Mouse (Mus musculus): ENCODE results near the gene Fubp3. TPM values are rescaled to one million over a fixed set of nuclear protein-coding genes. Genes with fewer than 3 reads are reported as not detected.

The Fubp3 gene
- polyA plus RNA-seq, 1 experiment from 2014 or later: 89.5 TPM

DNA sequence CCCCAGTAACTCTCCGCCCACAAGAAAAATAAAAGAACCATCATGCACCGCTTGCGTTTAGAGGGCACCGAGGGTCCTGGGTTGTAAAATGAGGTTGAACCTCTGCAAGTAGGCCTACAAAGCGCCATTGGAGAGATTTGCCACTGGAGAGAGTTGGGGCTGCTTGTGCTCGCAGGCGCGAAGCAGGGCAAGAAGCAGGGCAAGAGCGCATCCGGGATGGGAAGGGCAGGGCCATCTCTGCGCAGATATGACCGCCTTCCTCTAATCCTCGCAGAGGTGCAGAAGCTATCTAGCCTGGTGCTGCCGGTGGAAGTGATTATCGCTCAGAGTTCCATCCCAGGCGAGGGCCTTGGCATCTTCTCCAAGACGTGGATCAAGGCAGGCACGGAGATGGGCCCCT lies 69.5 kb downstream of the Fubp3 start:
- DNase-seq: no peak
- no peak for ATAC-seq (ENCODE audit: insufficient read depth)
- peaks cover 100% of the 10 kb centered on the region for H3K27me3 ChIP-seq (ENCODE audit: insufficient read depth, low read length)
- no peak for TF ChIP-seq CTCF (IDR thresholded peaks at IDR 0.05; ENCODE audit: low read depth)
- 3% methylated on average over 18 of the region's 18 CpGs for WGBS
- H3K9ac ChIP-seq: no peak overlapping the region
- no peak overlapping the region for H3K27ac ChIP-seq (ENCODE audit: low read depth)
- H3K9me3 ChIP-seq (ENCODE audit: low read depth, low read length): no peaks in the 10 kb centered on the region
- no peaks in the 10 kb centered on the region for H3K36me3 ChIP-seq (ENCODE audit: insufficient read depth)
- H3K4me1 ChIP-seq (ENCODE audit: insufficient read depth): no peaks in the 10 kb centered on the region
- H3K4me3 ChIP-seq (ENCODE audit: low read depth, low read length): no peak overlapping the region
- H3K4me2 ChIP-seq: no peak overlapping the region

DNA sequence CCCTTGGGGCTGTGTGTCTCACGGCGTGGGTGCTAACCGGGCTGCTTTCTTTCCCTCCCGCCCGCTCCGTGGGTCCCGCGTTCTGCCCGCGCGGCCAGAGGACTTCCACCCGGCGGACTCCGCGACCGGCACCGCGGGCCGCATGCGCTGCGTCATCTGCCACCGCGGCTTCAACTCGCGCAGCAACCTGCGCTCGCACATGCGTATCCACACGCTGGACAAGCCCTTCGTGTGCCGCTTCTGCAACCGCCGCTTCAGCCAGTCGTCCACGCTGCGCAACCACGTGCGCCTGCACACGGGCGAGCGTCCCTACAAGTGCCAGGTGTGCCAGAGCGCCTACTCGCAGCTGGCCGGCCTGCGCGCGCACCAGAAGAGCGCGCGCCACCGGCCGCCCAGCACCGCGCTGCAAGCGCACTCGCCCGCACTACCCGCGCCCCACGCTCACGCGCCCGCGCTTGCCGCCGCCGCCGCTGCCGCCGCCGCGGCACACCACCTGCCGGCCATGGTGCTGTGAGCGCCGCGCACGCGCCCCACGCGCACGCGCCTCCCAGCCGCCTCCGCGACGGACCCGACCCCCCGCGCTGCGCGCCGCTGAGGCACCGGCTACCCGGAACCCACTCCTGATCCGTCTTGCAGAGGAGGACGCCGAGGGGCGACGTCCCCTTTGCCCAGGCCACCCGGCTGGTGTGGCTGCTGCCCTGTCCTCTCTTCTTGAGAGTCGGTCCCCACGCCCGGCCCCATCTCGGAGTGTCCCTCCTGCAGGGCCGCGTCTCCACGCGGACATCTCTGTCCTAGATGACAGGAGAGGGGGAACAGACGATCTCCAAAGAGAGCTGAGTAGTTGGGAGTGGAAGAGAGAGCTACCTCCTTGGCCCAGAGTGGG lies 81.8 kb downstream of the Fubp3 start:
- DNase-seq (no peak), ATAC-seq (ENCODE audit: insufficient read depth) (no peak; the same call in 1 of the 2 replicates)
- H3K27me3 ChIP-seq (ENCODE audit: insufficient read depth, low read length): peaks cover 75% of the 10 kb centered on the region
- no peaks in the 10 kb centered on the region for H3K4me1 ChIP-seq (ENCODE audit: insufficient read depth)
- no peak for TF ChIP-seq CTCF (IDR thresholded peaks at IDR 0.05; ENCODE audit: low read depth)
- H3K4me3 ChIP-seq (ENCODE audit: low read depth, low read length): peak overlapping the region; percentile 51
- no peaks in the 10 kb centered on the region for H3K36me3 ChIP-seq (ENCODE audit: insufficient read depth)
- H3K4me2 ChIP-seq: peak overlapping the region; percentile 93
- under 1% methylated on average over 104 of the region's 109 CpGs for WGBS
- H3K9ac ChIP-seq: no peak overlapping the region
- H3K9me3 ChIP-seq (ENCODE audit: low read depth, low read length): no peaks in the 10 kb centered on the region
- no peak overlapping the region for H3K27ac ChIP-seq (ENCODE audit: low read depth)

DNA sequence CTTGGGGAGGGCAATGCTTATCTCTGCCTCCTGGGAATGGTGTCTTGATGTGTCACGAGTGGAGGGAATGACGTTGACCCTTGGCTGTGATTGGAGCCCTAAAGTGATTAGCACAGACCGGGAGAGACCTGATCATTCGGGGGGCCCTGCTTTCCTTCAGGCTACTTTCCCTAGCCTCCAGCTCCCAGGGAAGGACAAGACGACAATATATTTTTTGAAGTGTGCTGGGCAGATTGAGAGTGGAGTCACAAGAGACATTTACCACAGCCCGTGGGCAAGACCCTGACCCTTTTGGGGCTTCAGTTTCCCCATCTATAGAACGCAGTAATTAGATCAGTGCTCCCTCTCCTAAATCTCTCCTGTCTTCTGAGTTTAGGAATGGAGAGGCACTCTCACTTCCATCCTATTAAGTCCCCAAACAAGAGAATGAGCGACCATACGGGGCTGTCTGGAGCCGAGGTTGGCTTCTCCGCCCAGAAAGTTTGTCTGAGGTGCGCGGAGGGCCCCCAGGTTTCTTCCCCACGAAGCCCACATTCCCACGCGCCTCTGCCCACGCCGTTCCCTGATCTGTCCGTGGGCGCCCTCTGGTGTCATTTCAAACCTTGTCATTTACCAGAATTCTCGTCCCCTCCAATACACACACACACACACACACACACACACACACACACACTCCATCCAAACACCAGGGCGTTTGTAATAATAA lies 82.6 kb downstream of the Fubp3 start:
- Histone ChIP-seq H3K9me3 (ENCODE audit: low read depth, low read length) (no peaks in the 10 kb centered on the region), H3K4me3 (ENCODE audit: low read depth, low read length) (peak overlapping the region; percentile 51), H3K27ac (ENCODE audit: low read depth) (no peak overlapping the region), H3K27me3 (ENCODE audit: insufficient read depth, low read length) (peaks cover 67% of the 10 kb centered on the region), H3K36me3 (ENCODE audit: insufficient read depth) (no peaks in the 10 kb centered on the region), H3K4me2 (peak overlapping the region; percentile 93), H3K4me1 (ENCODE audit: insufficient read depth) (no peaks in the 10 kb centered on the region), H3K9ac (no peak overlapping the region)
- peak; percentile 56 for DNase-seq
- ATAC-seq (ENCODE audit: insufficient read depth): no peak
- WGBS: 6% methylated on average over 22 of the region's 22 CpGs
- peak; percentile 58 for TF ChIP-seq CTCF (IDR thresholded peaks at IDR 0.05; ENCODE audit: low read depth)

DNA sequence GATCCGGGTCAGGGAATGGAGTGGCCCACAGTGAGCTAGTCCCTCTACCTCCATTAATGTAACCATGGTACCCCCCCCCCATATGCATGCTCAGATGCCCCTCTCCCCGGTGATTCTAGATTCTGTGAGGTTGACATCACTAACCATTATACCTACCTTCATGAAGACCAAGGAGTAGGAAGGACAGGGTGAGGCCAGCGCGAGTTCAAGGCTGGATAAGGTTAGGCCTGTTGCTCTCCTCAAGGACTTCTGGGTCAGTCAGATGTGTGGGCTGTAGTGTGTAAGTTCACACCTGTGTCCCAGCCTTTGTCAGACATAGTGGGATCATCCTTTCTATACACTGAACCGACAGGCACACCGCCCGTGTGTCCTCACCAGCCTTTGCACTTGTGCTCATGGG lies 83.9 kb downstream of the Fubp3 start:
- H3K4me1 ChIP-seq (ENCODE audit: insufficient read depth): no peaks in the 10 kb centered on the region
- WGBS: 84% methylated on average over 7 of the region's 7 CpGs

DNA sequence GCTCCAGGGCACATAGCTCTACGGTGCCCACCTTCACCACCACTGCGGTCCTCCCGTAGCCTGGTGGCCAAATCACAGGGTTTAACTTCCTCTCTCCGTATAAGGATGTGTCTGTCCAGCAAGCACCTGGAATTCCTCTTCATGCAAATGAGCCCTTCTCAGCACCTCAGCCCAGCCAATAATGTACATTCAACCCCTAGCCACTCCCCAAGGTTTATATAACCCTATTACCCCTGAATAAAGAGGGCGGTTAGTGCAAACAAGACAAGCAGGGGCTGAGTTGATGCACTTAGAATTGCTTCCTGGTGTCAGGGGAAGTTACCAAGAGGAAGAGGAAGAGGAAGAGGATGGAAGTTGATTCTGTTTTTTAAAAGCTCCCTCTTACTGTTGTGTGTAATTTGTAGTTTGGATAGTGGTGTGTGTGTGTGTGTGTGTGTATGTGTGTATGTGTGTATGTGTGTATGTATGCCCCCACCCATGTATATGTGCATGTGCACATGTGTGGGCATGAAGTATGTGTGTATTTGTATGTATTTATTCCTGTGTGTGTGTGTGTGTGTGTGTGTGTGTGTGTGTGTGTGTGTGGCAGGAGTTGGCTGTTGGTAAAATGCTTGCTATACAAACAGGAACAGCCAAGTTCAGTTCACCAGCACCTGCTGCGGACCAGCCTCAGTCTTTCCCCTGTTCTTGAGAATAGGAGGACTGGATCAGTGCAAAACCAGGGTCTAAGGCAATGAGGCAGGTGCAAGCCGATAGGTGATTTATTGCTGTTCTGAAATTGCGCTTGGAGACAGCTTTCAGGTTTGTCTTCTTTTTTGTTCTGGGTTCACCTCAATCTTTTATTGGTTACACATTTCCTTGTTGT lies 90.7 kb downstream of the Fubp3 start:
- Histone ChIP-seq H3K4me1 (ENCODE audit: insufficient read depth) (0 out of 2 replicates have a peak, but pooled peaks cover 4% of the 10 kb centered on the region), H3K9me3 (ENCODE audit: low read depth, low read length) (no peaks in the 10 kb centered on the region), H3K9ac (no peak overlapping the region), H3K36me3 (ENCODE audit: insufficient read depth) (no peaks in the 10 kb centered on the region), H3K27ac (ENCODE audit: low read depth) (no peak overlapping the region), H3K4me3 (ENCODE audit: low read depth, low read length) (no peak overlapping the region), H3K27me3 (ENCODE audit: insufficient read depth, low read length) (no peaks in the 10 kb centered on the region), H3K4me2 (no peak overlapping the region)
- ATAC-seq (ENCODE audit: insufficient read depth): no peak
- TF ChIP-seq CTCF (IDR thresholded peaks at IDR 0.05; ENCODE audit: low read depth): no peak
- no peak for DNase-seq
- 48% methylated on average over 8 of the region's 8 CpGs for WGBS

More for the DNA sequence above, 83.9 kb downstream of the Fubp3 start:
- Histone ChIP-seq H3K36me3 (ENCODE audit: insufficient read depth) (no peaks in the 10 kb centered on the region), H3K27ac (ENCODE audit: low read depth) (no peak overlapping the region), H3K4me3 (ENCODE audit: low read depth, low read length) (no peak overlapping the region), H3K9ac (no peak overlapping the region), H3K27me3 (ENCODE audit: insufficient read depth, low read length) (peaks cover 53% of the 10 kb centered on the region), H3K9me3 (ENCODE audit: low read depth, low read length) (no peaks in the 10 kb centered on the region), H3K4me2 (no peak overlapping the region)
- ATAC-seq (ENCODE audit: insufficient read depth) (no peak), DNase-seq (no peak)
- no peak for TF ChIP-seq CTCF (IDR thresholded peaks at IDR 0.05; ENCODE audit: low read depth)

DNA sequence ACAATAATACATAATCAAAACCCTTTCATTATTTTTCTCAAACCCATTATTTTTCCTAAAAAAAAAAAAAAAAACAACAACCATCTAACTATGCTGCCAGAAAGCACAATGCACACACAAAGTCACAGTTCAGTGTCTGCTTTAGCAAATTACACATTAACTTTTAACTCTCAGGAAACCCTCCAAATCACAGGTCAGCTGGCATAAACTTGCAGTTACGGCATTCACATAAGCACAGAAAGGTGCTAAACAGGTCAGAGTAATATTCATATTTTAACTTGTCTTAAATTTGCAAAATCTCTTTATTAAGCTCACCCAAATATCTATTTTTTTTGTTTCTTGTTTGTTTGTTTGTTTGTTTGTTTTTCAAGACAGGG lies 91.3 kb downstream of the Fubp3 start:
- H3K36me3 ChIP-seq (ENCODE audit: insufficient read depth): no peaks in the 10 kb centered on the region
- H3K4me1 ChIP-seq (ENCODE audit: insufficient read depth): 0 out of 2 replicates have a peak, but pooled peaks cover 4% of the 10 kb centered on the region
- ATAC-seq (ENCODE audit: insufficient read depth) (no peak), DNase-seq (no peak)
- no peak overlapping the region for H3K9ac ChIP-seq
- WGBS: 67% methylated on average over 1 of the region's 1 CpGs
- no peaks in the 10 kb centered on the region for H3K27me3 ChIP-seq (ENCODE audit: insufficient read depth, low read length)
- no peak overlapping the region for H3K4me2 ChIP-seq
- no peak for TF ChIP-seq CTCF (IDR thresholded peaks at IDR 0.05; ENCODE audit: low read depth)
- H3K9me3 ChIP-seq (ENCODE audit: low read depth, low read length): no peaks in the 10 kb centered on the region
- H3K27ac ChIP-seq (ENCODE audit: low read depth): no peak overlapping the region
- H3K4me3 ChIP-seq (ENCODE audit: low read depth, low read length): no peak overlapping the region

Small RNAs within 50 kb of the gene (microRNA-seq; reads per million reads assigned to microRNA genes)
- 1.7 reads per million for gene Mir6998 (ENCODE audit: borderline number of aligned reads)

Other genes starting within 250 kb of the Fubp3 start
- 9.1 and 9.5 TPM in 2 replicates for gene Ass1, start 102.4 kb upstream of the Fubp3 start, polyA plus RNA-seq (2014; fragmentation: Nextera tagmentation; extraction: Ambion mirVana)
- not detected in 2 replicates for gene Prdm12, start 67.4 kb downstream of the Fubp3 start, polyA plus RNA-seq (2014; fragmentation: Nextera tagmentation; extraction: Ambion mirVana)
- 65.5 and 70.4 TPM in 2 replicates for gene Exosc2, start 98.1 kb downstream of the Fubp3 start, polyA plus RNA-seq (2014; fragmentation: Nextera tagmentation; extraction: Ambion mirVana)
- 52.6 and 54.4 TPM in 2 replicates for gene Abl1, start 115.7 kb downstream of the Fubp3 start, polyA plus RNA-seq (2014; fragmentation: Nextera tagmentation; extraction: Ambion mirVana)
- gene Qrfp, start 237.9 kb downstream of the Fubp3 start, polyA plus RNA-seq (2014; fragmentation: Nextera tagmentation; extraction: Ambion mirVana): 0.12 TPM in 1 of 2 replicates, not detected in the other

All from lung, embryonic 14.5 days (tissue).